Mouse (Mus musculus) neural tube, embryonic 12.5 days (tissue): Measurements from ENCODE around the gene Nav3. TPM values are rescaled to one million over a fixed set of nuclear protein-coding genes. Genes with fewer than 3 reads are reported as not detected.

Experiments used
- ATAC-seq: fragments of 200-750 bp; cut with Nextera tagmentation; 2 replicates; pipeline ENCODE4 v1.8.0; 2017; ENCODE audit warnings: low read depth, mild to moderate bottlenecking, moderate TSS enrichment, moderate library complexity; ENCODE audit not compliant: low FRiP score
- H3K27ac ChIP-seq: fragments of 300-500 bp; sonication (generic); 2 replicates; pipeline ENCODE4 v1.5.1; 2016
- H3K27me3 ChIP-seq: fragments of 300-500 bp; sonication (generic); replicated peaks from 2 replicates; pipeline ENCODE4 v1.6.1; 2016; ENCODE audit warnings: mild to moderate bottlenecking
- H3K36me3 ChIP-seq: fragments of 300-500 bp; sonication (generic); 2 replicates; pipeline ENCODE4 v1.6.1; 2016; ENCODE audit warnings: mild to moderate bottlenecking
- H3K4me1 ChIP-seq: fragments of 300-500 bp; sonication (generic); 2 replicates; pipeline ENCODE4 v1.6.1; 2016
- H3K4me2 ChIP-seq: fragments of 300-500 bp; sonication (generic); replicated peaks from 2 replicates; pipeline ENCODE4 v1.6.1; 2016; ENCODE audit warnings: mild to moderate bottlenecking
- H3K4me3 ChIP-seq: fragments of 300-500 bp; sonication (generic); 2 replicates; pipeline ENCODE4 v1.5.1; 2016
- H3K9ac ChIP-seq: fragments of 300-500 bp; sonication (generic); 2 replicates; pipeline ENCODE4 v1.6.1; 2016; ENCODE audit warnings: mild to moderate bottlenecking
- H3K9me3 ChIP-seq: fragments of 300-500 bp; sonication (generic); 2 replicates; pipeline ENCODE4 v1.6.1; 2016; ENCODE audit warnings: mild to moderate bottlenecking
- WGBS: fragments of 180-500 bp; shearing (Covaris S2); methylation state at CpG from one replicate; pipeline ENCODE4 v1.1.7; 2016; 5-methylcytosine and 5-hydroxymethylcytosine counted together
- polyA plus RNA-seq: library from polyadenylated mRNA; unstranded; fragments of >200 nt; fragmentation: Nextera tagmentation; extraction: Ambion mirVana; gene quantifications from 2 replicates; pipeline ENCODE4 v1.2.1, GENCODE M21; 2016

The Nav3 gene
- polyA plus RNA-seq, 1 experiment from 2014 or later = 19.5 TPM

DNA sequence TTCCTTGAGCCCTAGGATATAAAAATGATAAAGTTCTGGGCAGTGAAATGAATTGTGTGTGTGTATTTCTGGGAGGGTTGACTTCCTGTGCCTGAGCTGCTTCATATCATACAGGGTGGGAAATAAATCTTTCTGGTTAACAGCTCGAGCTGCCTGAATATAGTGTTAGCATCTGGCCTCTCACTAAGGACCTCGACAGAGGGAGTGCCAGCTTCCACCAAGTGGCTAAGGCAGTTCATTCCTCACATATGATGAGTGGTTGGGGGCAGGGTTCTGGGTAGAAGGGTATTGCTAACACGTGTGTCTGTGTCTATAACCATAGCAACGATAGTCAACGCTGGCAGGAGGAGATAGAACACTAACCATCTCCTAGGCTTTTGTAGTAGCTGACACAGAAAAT is 295.1 kb downstream of the Nav3 start:
- Histone ChIP-seq H3K27me3 (no peaks in the 10 kb centered on the region), H3K4me3 (no peak overlapping the region), H3K36me3 (no peaks in the 10 kb centered on the region), H3K4me1 (peaks cover 12% of the 10 kb centered on the region; the same call in 1 of the 2 replicates), H3K9me3 (no peaks in the 10 kb centered on the region), H3K4me2 (no peak overlapping the region), H3K9ac (no peak overlapping the region), H3K27ac (peak overlapping the region; percentile 26; the same call in 1 of the 2 replicates)
- 49% methylated on average over 5 of the region's 5 CpGs for WGBS
- ATAC-seq = peak; percentile 82

DNA sequence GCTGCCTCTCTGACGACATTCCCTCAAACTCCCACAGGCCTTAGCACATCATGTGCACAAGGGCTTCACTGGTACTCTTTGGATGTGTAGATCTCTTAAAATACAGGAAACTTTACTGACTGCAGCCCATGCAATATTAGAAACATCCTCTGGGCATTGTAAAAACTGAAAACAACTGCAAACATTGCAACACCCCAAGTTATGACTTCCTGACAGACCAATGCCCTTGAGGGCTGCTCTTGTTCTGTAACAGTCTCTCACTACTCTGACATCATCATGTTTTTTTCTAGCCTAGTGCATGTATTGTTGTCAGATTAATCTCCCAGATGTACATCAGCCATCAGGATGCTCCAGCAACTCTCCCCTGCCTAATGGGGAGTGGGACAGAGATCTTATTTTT is 296.5 kb downstream of the Nav3 start:
- WGBS = 33% methylated on average over 1 of the region's 1 CpGs

DNA sequence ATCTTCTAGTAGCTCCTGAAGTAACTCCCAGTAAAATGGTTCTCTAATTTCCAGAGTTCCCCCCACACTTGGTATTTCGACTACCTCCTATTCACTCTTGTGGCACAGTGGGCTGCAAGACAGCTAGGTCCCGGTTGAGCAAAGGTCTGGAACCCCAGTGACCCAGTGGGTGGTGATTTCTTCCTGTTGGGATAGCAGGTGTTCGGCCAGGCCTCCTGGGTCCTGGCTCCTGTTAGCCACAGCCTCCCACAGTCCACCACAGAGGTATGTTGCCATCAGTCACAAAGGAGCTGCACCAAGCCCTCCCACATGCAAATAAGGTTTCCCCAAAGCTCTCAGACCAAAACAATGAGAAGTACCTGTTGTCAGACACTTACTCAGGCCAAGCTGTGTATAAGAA is 297.9 kb downstream of the Nav3 start:
- Histone ChIP-seq H3K4me2 (no peak overlapping the region), H3K27ac (no peak overlapping the region), H3K4me3 (no peak overlapping the region), H3K9ac (no peak overlapping the region), H3K9me3 (no peaks in the 10 kb centered on the region), H3K4me1 (peaks cover 22% of the 10 kb centered on the region; the same call in 1 of the 2 replicates), H3K27me3 (no peaks in the 10 kb centered on the region), H3K36me3 (no peaks in the 10 kb centered on the region)
- ATAC-seq = no peak
- WGBS = 70% methylated on average over 3 of the region's 3 CpGs

More for the DNA sequence above, 296.5 kb downstream of the Nav3 start:
- Histone ChIP-seq H3K4me2 (no peak overlapping the region), H3K4me1 (peaks cover 12% of the 10 kb centered on the region; the same call in 1 of the 2 replicates), H3K4me3 (no peak overlapping the region), H3K27ac (0 out of 2 replicates have a peak overlapping the region, but pooled peaks have one; percentile 6), H3K9ac (no peak overlapping the region), H3K9me3 (no peaks in the 10 kb centered on the region), H3K27me3 (no peaks in the 10 kb centered on the region), H3K36me3 (no peaks in the 10 kb centered on the region)
- ATAC-seq = no peak

DNA sequence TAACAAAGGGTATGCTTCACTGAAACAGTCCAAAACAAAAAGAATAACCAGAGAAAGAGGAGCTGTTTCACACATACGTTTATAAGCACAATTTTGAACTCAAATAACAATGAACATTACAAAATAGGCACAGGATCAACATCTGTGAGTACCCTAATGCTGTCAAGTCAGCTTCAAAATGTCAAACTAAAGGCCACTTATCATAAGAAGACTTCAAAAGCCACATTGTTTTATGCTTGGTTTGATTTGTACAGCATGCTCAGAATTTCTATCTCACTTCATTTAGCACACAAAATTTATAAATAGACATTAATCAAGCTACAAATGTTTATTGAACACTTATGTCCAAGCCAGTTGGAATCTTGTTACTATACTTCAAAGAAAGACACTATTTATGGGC is 299.6 kb downstream of the Nav3 start:
- Histone ChIP-seq H3K36me3 (no peaks in the 10 kb centered on the region), H3K4me3 (no peak overlapping the region), H3K9ac (no peak overlapping the region), H3K27me3 (no peaks in the 10 kb centered on the region), H3K4me2 (no peak overlapping the region), H3K9me3 (no peaks in the 10 kb centered on the region), H3K4me1 (peaks cover 22% of the 10 kb centered on the region; the same call in 1 of the 2 replicates), H3K27ac (no peak overlapping the region)
- no peak for ATAC-seq
- 58% methylated on average over 1 of the region's 1 CpGs for WGBS

DNA sequence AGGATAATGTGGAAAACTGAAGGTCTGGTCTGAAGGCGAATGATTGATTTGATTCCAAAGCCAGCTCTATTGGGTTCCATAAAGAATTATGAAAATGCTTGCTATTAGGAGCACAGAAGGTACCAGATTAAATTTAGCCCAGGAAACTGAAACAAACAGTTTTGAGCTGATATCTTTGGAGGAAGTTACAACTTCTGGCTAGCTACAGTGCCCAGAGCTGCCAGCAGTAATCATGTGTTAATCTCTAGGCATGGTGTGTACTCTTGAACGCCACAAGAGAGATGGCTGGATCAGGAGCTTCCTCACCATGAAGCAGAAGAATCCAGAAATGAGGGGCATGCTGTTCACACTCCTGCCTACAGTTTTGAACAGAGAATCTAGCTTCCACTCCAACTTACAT is 300.5 kb downstream of the Nav3 start:
- Histone ChIP-seq H3K36me3 (no peaks in the 10 kb centered on the region), H3K9ac (no peak overlapping the region), H3K4me2 (no peak overlapping the region), H3K4me1 (peaks cover 22% of the 10 kb centered on the region; the same call in 1 of the 2 replicates), H3K9me3 (no peaks in the 10 kb centered on the region), H3K27me3 (no peaks in the 10 kb centered on the region), H3K27ac (no peak overlapping the region), H3K4me3 (no peak overlapping the region)
- ATAC-seq = no peak
- 84% methylated on average over 2 of the region's 2 CpGs for WGBS

DNA sequence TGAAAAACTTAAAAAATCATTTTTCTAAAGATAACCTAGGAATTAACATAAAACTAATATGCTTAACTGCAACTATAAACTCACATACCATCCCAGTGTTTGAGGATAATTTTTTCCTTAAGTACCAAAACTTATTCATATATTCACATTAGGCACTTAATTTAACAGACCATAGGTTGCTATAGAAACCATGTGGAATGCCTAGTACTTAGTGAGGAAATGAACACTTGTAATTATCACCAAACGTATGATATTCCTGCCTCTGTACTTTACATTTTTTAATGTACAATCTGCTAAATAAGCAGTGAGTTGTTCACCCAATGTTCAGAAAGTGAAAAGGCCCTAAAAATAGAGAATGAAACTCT is 301.1 kb downstream of the Nav3 start:
- H3K4me2 ChIP-seq = no peak overlapping the region
- peak; percentile 52; the same call in 1 of the 2 replicates for ATAC-seq
- H3K27me3 ChIP-seq = no peaks in the 10 kb centered on the region
- H3K27ac ChIP-seq = no peak overlapping the region
- WGBS = 55% methylated on average over 1 of the region's 1 CpGs
- H3K9me3 ChIP-seq = no peaks in the 10 kb centered on the region
- no peak overlapping the region for H3K4me3 ChIP-seq
- H3K36me3 ChIP-seq = no peaks in the 10 kb centered on the region
- no peak overlapping the region for H3K9ac ChIP-seq
- peaks cover 20% of the 10 kb centered on the region; the same call in 1 of the 2 replicates for H3K4me1 ChIP-seq

DNA sequence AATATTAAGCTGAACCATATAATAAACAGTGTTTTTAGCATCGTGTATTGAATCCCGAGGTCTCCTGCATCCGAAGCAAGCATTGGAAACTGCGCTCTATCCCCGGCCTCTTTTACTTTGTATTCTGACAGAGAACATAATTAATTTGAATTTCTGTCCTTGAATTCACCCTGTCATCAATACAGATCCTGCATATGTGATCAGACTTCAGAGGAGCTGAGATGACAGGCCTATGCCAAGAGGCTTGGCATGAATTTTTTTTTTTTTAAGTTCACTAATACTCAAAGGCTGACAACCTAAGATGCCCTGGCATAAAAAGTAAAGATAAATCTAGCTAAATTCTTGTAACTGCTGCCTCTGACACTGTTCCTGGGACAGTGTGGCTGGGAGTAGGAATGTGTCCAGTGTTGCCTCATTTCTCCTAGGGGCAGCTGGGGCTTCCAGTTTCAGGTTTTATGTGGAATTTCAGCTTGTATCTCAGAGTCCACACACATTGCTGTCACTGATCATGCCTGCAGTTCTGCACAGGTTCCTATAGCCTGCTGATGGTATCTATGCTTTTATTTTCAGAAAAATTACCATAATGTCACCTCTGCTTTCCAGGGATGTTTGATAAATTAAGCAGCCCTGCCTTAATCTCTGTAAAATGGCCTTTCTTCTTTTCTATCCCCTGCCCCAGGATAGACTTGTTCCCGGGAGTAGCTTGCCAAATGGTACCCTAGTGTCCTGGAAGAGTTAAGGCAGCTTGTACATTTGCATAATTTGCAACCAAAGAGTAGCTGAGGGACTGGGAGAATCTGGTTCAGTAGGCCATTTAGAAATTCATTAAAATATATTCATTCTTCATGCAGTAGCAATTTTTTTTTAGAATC is 301.8 kb downstream of the Nav3 start:
- peak; percentile 79 for ATAC-seq
- H3K4me2 ChIP-seq = no peak overlapping the region
- H3K36me3 ChIP-seq = no peaks in the 10 kb centered on the region
- H3K4me1 ChIP-seq = peaks cover 14% of the 10 kb centered on the region; the same call in 1 of the 2 replicates
- 65% methylated on average over 6 of the region's 6 CpGs for WGBS
- H3K9me3 ChIP-seq = no peaks in the 10 kb centered on the region
- no peak overlapping the region for H3K9ac ChIP-seq
- no peaks in the 10 kb centered on the region for H3K27me3 ChIP-seq
- H3K27ac ChIP-seq = no peak overlapping the region; the same call in 1 of the 2 replicates
- no peak overlapping the region for H3K4me3 ChIP-seq

DNA sequence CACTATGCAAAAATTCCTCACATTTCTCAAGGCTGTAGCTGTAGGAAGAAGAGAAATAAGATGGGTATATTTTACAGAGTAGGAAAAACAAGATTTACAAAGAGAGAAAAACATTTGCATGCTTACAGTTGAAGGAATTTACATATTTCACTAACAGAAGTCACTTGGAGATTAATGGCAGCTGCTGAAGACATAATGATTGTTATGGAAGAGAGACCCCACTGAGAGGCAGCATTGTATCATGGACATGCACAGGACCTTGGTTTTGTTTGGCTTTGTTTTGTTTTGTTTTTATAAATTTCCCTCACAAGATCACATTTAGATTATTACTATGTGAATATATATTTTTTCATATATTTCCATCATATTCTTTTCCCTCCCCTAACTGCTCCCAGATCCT is 335.4 kb downstream of the Nav3 start:
- Histone ChIP-seq H3K27me3 (no peaks in the 10 kb centered on the region), H3K4me1 (no peaks in the 10 kb centered on the region), H3K4me3 (no peak overlapping the region), H3K27ac (no peak overlapping the region), H3K9me3 (no peaks in the 10 kb centered on the region), H3K4me2 (no peak overlapping the region), H3K9ac (no peak overlapping the region), H3K36me3 (no peaks in the 10 kb centered on the region)
- ATAC-seq = no peak

DNA sequence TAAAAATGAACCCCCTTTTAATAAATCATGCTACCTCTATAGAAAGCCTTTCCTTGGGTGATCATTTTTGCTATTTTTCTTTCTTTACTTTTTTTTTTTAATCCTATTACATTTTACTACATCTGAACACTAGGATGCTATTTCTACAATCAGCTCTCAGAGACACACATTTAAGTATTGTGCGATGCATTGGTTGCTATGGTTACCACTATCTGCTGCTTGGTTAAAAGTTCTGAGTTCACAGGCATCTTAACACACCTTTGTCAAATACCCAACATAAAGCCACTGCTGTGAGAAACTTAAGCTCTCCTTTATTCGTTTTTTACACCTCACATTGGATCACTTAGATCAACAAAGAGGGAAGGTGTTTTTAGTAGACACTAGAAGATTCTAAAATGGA is 338.7 kb downstream of the Nav3 start:
- Histone ChIP-seq H3K4me2 (no peak overlapping the region), H3K27me3 (no peaks in the 10 kb centered on the region), H3K36me3 (no peaks in the 10 kb centered on the region), H3K27ac (no peak overlapping the region), H3K9ac (no peak overlapping the region), H3K4me1 (no peaks in the 10 kb centered on the region), H3K4me3 (no peak overlapping the region), H3K9me3 (no peaks in the 10 kb centered on the region)
- no peak for ATAC-seq
- WGBS = 80% methylated on average over 2 of the region's 2 CpGs

DNA sequence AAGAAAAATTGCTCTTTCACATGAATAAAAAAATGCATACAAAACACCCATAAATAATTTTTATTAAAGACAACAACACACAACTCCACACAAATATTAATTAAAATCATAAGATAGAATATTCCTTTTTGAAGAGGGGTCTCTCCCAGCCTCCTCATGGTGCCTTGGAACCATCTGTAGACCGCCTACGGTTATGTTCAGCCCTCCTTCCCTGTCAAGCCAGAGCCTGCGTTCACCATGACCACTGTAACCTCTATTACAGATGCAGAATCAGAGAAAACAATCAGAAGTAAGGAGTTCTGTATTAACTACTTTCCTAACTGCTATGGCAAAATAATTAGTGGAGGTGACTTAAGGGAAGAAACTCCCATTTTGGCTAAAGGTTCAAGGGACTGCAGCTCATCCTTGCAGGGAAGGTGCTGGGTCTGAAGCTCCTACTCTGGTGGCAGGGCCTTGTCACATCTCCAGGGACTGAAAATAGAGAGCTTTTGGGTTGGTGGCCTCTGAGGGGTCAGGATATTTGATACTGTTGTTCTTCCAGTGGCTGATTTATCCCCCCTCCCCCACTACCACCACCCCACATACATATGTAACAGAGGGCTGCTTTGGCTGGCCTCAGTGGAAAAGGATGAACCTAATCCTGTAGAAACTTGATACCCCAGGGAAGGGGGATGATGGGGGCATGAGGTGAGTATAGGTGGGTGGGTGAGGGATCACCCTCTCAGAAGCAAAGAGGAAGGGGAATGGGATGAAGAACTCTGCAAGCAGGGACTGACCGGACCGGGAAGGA is 343.1 kb downstream of the Nav3 start:
- Histone ChIP-seq H3K27me3 (no peaks in the 10 kb centered on the region), H3K36me3 (no peaks in the 10 kb centered on the region), H3K27ac (no peak overlapping the region), H3K4me2 (no peak overlapping the region), H3K9ac (no peak overlapping the region), H3K9me3 (no peaks in the 10 kb centered on the region), H3K4me1 (no peaks in the 10 kb centered on the region), H3K4me3 (no peak overlapping the region)
- WGBS = 79% methylated on average over 5 of the region's 5 CpGs
- ATAC-seq = no peak

DNA sequence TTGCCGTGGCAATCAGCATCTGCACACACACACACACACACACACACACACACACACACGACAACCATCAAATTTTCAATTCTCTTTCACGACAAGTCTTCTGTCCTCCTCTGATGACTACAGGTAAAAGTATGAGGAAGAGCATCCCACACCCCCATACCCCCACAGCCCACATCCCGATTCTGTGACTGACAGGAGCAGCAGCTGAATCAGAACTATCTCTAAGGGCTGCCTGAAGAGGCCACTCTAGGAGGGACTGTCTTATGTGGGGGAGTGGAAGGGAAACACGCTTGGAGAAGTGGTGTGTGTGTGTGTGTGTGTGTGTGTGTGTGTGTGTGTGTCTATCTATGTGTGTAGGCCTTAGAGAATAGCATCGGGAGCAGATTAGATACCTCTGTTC is 352.7 kb downstream of the Nav3 start:
- Histone ChIP-seq H3K4me1 (no peaks in the 10 kb centered on the region), H3K4me2 (no peak overlapping the region), H3K9ac (no peak overlapping the region), H3K36me3 (no peaks in the 10 kb centered on the region), H3K4me3 (no peak overlapping the region), H3K27ac (no peak overlapping the region), H3K9me3 (no peaks in the 10 kb centered on the region), H3K27me3 (no peaks in the 10 kb centered on the region)
- no peak for ATAC-seq
- WGBS = 90% methylated on average over 6 of the region's 6 CpGs

DNA sequence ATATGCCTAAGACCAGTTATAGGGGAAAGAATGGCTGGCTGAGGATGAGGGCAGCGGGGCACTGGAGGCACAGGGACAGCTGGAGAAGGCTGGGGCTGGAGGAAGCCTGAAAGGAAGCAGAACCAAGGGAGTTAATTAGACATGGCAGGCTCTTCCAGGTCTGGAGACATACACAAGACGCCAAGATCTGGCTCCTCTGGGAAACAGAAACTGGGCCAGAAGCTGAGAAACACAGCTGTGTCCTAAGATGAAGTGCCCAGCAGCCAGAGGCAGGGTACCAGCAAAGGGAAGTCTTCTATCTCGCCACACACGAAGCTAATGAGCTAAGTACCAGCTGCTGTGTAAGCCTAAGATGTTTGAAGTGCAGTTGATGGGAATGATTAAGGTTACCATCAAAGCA is 353.8 kb downstream of the Nav3 start:
- no peak for ATAC-seq
- 54% methylated on average over 4 of the region's 4 CpGs for WGBS

More for the DNA sequence above, 353.8 kb downstream of the Nav3 start:
- Histone ChIP-seq H3K4me2 (no peak overlapping the region), H3K27me3 (no peaks in the 10 kb centered on the region), H3K4me3 (no peak overlapping the region), H3K27ac (no peak overlapping the region), H3K4me1 (no peaks in the 10 kb centered on the region), H3K9ac (no peak overlapping the region), H3K36me3 (no peaks in the 10 kb centered on the region), H3K9me3 (no peaks in the 10 kb centered on the region)
